Mouse (Mus musculus): ENCODE results near the gene Zswim4. TPM values are rescaled to one million over a fixed set of nuclear protein-coding genes. Genes with fewer than 3 reads are reported as not detected.
"Not testable (repeated sequence)": the region's sequence is repeated elsewhere in the genome, so short reads cannot be mapped to it uniquely, and the experiment has no call there.

Zswim4 gene
- polyA plus RNA-seq (2015; fragmentation: Nextera tagmentation; extraction: Ambion mirVana), result 13.5 and 15.1 TPM in 2 replicates

- WGBS, result 1% methylated on average over 35 of the region's 35 CpGs
- H3K27me3 ChIP-seq, result no peaks in the 10 kb centered on the region
- H3K4me2 ChIP-seq, result peak within 1 kb of the TSS; percentile 66
- H3K9me3 ChIP-seq, result no peaks in the 10 kb centered on the region
- peaks cover 17% of the 10 kb centered on the region for H3K36me3 ChIP-seq
- H3K9ac ChIP-seq, result peak within 1 kb of the TSS; percentile 96
- peak within 1 kb of the TSS; percentile 93 for H3K4me3 ChIP-seq
- ATAC-seq (ENCODE audit: insufficient number of reproducible peaks, low FRiP score, low TSS enrichment, low read depth), result peak; percentile 99
- H3K27ac ChIP-seq, result peak within 1 kb of the TSS; percentile 87
- peaks cover 33% of the 10 kb centered on the region for H3K4me1 ChIP-seq
These were observed at the start of gene Zswim4 for GRCm38 (mm10) chr8:84236998-84237473. Gene Zswim4, minus strand, starts transcription at chr8:84237055.

DNA sequence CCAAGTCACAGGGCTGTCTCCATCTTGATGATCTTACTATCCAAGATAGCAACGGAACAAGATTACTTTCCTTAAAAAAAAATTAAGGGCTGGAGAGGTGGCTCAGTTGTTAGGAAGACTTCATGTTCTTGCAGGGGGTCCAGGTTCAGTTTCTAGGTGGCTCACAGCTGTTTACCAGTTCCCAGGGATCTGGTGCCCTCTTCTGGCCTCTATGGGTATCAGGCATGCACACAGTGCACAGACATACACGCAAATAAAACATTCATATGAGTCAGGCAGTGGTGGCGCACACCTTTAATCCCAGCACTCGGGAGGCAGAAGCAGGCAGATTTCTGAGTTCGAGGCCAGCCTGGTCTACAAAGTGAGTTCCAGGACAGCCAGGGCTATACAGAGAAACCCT, 48.8 kb upstream of the Zswim4 start:
- ATAC-seq (ENCODE audit: insufficient number of reproducible peaks, low FRiP score, low TSS enrichment, low read depth); H3K4me2 ChIP-seq; H3K27me3 ChIP-seq; H3K27ac ChIP-seq; H3K36me3 ChIP-seq; H3K9me3 ChIP-seq; H3K4me3 ChIP-seq; H3K9ac ChIP-seq: not testable (repeated sequence)
- 48% methylated on average over 5 of the region's 5 CpGs for WGBS
- H3K4me1 ChIP-seq, result peaks cover 16% of the 10 kb centered on the region

GRCm38 (mm10) chr8:84284608-84285063, 47.8 kb upstream of the Zswim4 start:
- Histone ChIP-seq H3K27me3 (no peaks in the 10 kb centered on the region), H3K4me1 (peaks cover 16% of the 10 kb centered on the region), H3K36me3 (no peaks in the 10 kb centered on the region), H3K9ac (no peak overlapping the region), H3K27ac (peak overlapping the region; percentile 67), H3K4me3 (peak overlapping the region; percentile 27), H3K4me2 (peak overlapping the region; percentile 34), H3K9me3 (no peaks in the 10 kb centered on the region)
- 10% methylated on average over 9 of the region's 9 CpGs for WGBS
- ATAC-seq (ENCODE audit: insufficient number of reproducible peaks, low FRiP score, low TSS enrichment, low read depth), result peak; percentile 55

- 76% methylated on average over 10 of the region's 10 CpGs for WGBS
- Histone ChIP-seq H3K4me3 (no peak overlapping the region), H3K9me3 (no peaks in the 10 kb centered on the region), H3K4me2 (no peak overlapping the region), H3K9ac (no peak overlapping the region), H3K27ac (no peak overlapping the region), H3K27me3 (no peaks in the 10 kb centered on the region), H3K4me1 (peaks cover 16% of the 10 kb centered on the region), H3K36me3 (no peaks in the 10 kb centered on the region)
- no peak for ATAC-seq (ENCODE audit: insufficient number of reproducible peaks, low FRiP score, low TSS enrichment, low read depth)
These were observed 43.9 kb upstream of the Zswim4 start for GRCm38 (mm10) chr8:84280777-84281176.

DNA sequence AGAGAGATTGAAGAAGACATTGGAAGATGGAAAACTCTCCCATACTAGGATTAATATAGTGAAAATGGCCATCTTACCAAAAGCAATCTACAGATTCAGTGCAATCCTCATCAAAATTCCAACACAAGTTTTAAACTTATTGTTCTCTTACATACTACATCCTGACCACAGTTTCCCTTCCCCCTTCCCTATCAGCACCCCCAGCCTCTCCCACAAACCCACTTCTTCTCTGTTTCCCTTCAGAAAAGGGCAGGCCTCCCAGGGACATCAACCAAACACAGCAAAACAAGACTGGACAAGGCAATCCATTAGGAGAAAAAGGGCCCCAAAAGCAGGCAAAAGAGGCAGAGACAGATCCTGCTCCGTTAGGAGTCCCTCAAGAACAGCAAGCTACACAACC, 39.6 kb upstream of the Zswim4 start:
- no peak overlapping the region for H3K9ac ChIP-seq
- no peaks in the 10 kb centered on the region for H3K4me1 ChIP-seq
- no peaks in the 10 kb centered on the region for H3K36me3 ChIP-seq
- no peak overlapping the region for H3K4me3 ChIP-seq
- H3K4me2 ChIP-seq, result no peak overlapping the region
- 59% methylated on average over 1 of the region's 1 CpGs for whole genome bisulfite sequencing
- no peaks in the 10 kb centered on the region for H3K9me3 ChIP-seq
- ATAC-seq (ENCODE audit: insufficient number of reproducible peaks, low FRiP score, low TSS enrichment, low read depth), result no peak
- H3K27me3 ChIP-seq, result no peaks in the 10 kb centered on the region
- no peak overlapping the region for H3K27ac ChIP-seq

DNA sequence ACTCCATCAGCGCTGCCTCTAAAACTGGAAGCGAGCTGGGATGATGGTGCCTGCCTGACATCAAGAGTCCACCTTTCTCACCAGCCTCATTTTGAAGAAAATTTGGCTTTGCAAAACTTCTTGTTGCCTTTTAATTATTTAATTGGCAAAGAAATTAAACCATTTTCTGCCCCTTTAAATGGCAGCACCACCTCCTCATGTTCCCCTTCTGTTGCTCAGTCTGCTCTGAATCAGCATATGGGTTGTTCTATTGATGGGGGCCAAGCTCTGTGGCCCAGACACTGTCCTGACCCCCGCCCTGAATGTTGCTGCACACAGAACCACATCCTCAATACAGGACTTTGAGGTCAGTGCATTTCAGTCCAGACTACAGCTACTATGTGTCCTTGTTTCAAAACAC, 37.1 kb upstream of the Zswim4 start:
- Histone ChIP-seq H3K27me3 (no peaks in the 10 kb centered on the region), H3K4me2 (no peak overlapping the region), H3K4me1 (peaks cover 8% of the 10 kb centered on the region), H3K27ac (no peak overlapping the region), H3K36me3 (no peaks in the 10 kb centered on the region), H3K9me3 (no peaks in the 10 kb centered on the region), H3K4me3 (no peak overlapping the region), H3K9ac (no peak overlapping the region)
- WGBS, result 88% methylated on average over 3 of the region's 3 CpGs
- no peak for ATAC-seq (ENCODE audit: insufficient number of reproducible peaks, low FRiP score, low TSS enrichment, low read depth)

- no peaks in the 10 kb centered on the region for H3K27me3 ChIP-seq
- no peaks in the 10 kb centered on the region for H3K36me3 ChIP-seq
- H3K9me3 ChIP-seq, result no peaks in the 10 kb centered on the region
- 79% methylated on average over 4 of the region's 4 CpGs for WGBS
- H3K9ac ChIP-seq, result no peak overlapping the region
- peaks cover 8% of the 10 kb centered on the region for H3K4me1 ChIP-seq
- no peak overlapping the region for H3K27ac ChIP-seq
- H3K4me3 ChIP-seq, result no peak overlapping the region
- ATAC-seq (ENCODE audit: insufficient number of reproducible peaks, low FRiP score, low TSS enrichment, low read depth), result no peak
- no peak overlapping the region for H3K4me2 ChIP-seq
These were observed 35.4 kb upstream of the Zswim4 start for GRCm38 (mm10) chr8:84272302-84272701.

DNA sequence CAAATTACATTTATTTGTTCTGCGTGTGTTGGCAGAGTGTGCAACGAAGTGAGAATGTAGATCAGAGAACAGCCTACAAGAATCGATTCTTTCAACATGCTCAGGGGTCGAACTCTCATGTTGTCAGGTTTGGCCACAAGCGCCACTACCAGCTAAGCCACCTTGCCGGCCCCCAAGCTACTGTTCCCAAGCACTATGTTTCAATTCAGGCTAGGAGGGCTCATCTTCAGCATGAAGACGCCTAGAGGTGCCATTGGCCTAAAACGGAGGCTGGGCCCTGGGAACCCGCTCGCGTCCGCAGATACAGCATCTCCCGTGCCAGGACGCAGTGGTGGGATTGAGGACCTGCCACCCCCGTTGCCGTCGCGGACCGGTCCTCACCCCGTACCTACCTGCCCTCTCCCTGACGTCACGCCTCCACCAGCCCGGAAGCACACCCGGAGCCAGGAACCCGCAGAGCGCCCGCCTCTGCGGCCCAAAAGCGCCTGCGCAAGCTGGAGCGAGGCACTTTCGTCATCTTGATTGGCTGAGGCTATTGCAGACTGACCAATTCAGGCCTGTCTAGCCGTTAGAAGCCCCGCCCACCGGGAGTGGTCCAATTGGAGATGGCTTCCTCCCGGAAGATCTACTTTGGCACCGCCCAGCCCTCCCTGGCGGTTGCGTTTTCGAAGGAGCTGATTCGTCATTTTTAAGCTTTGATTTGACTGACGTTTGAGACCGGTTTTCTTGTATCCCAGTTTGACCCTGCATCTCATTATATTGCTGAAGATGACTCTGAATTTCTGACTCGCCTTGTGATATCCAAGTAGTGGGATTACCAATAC, 33.3 kb upstream of the Zswim4 start, which contains the start of gene Ccdc130:
Gene Ccdc130 (minus strand): TSS at position 431 of the 824 bp plus-strand sequence.
- Histone ChIP-seq H3K4me2 (peak within 1 kb of the TSS; percentile 79), H3K9me3 (no peaks in the 10 kb centered on the region), H3K36me3 (peaks cover 19% of the 10 kb centered on the region), H3K27me3 (no peaks in the 10 kb centered on the region), H3K27ac (peak within 1 kb of the TSS; percentile 71), H3K4me3 (peak within 1 kb of the TSS; percentile 84), H3K4me1 (peaks cover 8% of the 10 kb centered on the region), H3K9ac (peak within 1 kb of the TSS; percentile 67)
- WGBS, result under 1% methylated on average over 44 of the region's 44 CpGs
- peak; percentile 98 for ATAC-seq (ENCODE audit: insufficient number of reproducible peaks, low FRiP score, low TSS enrichment, low read depth)

DNA sequence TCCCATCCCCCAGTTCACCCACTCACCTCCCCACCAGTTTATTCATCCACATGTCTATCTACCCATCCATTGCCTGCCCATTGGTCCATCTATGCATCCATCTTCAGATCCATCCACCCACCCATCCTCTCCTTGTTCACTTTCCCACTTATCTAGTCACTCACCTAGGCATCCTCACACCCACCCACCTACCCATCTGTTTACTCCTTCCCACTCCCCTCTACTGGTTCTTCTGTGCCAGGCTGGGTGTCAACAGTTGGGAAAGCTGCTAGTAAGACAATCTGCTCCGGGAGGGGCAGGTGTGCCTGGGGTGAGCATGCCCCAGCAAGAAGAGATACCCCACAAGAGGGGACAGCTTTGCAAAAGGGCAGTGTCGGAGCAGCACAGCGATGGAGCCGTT, 24.2 kb upstream of the Zswim4 start:
- no peak overlapping the region for H3K4me3 ChIP-seq
- H3K9ac ChIP-seq, result no peak overlapping the region
- no peak for ATAC-seq (ENCODE audit: insufficient number of reproducible peaks, low FRiP score, low TSS enrichment, low read depth)

DNA sequence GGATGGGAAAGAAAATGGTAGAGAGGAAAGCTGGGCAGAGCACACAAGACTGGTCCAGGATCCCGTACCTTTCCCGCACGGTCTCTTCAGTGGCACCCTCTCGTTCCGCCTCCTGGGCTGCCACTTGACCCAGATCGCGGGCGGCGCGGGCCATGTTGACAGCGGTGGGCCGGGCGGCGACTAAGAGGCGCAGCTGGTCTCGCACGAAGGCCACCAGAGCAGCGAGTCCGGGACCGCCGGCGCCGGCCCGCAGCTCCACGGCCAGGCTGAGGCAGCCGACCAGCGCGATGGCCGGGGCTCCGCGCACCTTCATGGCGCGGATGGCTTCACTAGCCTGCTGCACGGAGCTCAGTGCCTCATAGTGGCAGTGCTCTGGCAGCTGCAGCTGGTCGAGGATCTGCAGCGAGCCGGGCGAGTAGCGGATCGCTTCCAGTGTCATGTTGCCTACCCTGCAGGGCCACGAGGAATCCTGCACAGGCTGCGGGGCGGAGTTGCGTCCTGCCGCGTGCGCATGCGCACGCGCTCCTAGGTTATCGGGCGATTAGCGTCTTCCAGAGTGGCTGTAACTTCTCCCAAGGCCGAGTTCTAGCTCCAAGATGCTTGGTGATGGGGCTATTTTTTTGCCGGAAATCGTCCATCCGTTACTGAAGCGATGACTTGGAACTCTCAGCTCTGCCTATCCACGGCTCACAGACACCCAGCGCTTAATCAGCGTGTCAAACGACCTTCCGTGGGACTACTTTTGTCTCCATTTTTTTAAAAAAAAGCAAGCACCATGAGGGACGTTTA, 20.2 kb upstream of the Zswim4 start, which contains the start of gene Mri1:
Gene Mri1 (minus strand): TSS at position 505 of the 789 bp plus-strand sequence.
- peak within 1 kb of the TSS; percentile 67 for H3K9ac ChIP-seq
- H3K4me2 ChIP-seq, result peak within 1 kb of the TSS; percentile 86
- under 1% methylated on average over 64 of the region's 64 CpGs for WGBS
- peak within 1 kb of the TSS; percentile 64 for H3K4me3 ChIP-seq
- peak; percentile 76; the same call in 1 of the 2 replicates for ATAC-seq (ENCODE audit: insufficient number of reproducible peaks, low FRiP score, low TSS enrichment, low read depth)
- H3K9me3 ChIP-seq, result no peaks in the 10 kb centered on the region
- no peaks in the 10 kb centered on the region for H3K27me3 ChIP-seq
- H3K4me1 ChIP-seq, result peaks cover 17% of the 10 kb centered on the region
- H3K27ac ChIP-seq, result peak within 1 kb of the TSS; percentile 85
- H3K36me3 ChIP-seq, result peaks cover 74% of the 10 kb centered on the region

More for the DNA sequence above, 24.2 kb upstream of the Zswim4 start:
- H3K27me3 ChIP-seq, result no peaks in the 10 kb centered on the region
- H3K4me2 ChIP-seq, result no peak overlapping the region
- WGBS, result 90% methylated on average over 4 of the region's 4 CpGs
- peaks cover 14% of the 10 kb centered on the region for H3K4me1 ChIP-seq
- H3K27ac ChIP-seq, result no peak overlapping the region
- no peaks in the 10 kb centered on the region for H3K9me3 ChIP-seq
- peaks cover 78% of the 10 kb centered on the region for H3K36me3 ChIP-seq

- no peaks in the 10 kb centered on the region for H3K27me3 ChIP-seq
- peak overlapping the region; percentile 67 for H3K9ac ChIP-seq
- peak overlapping the region; percentile 64 for H3K4me3 ChIP-seq
- peak overlapping the region; percentile 85 for H3K27ac ChIP-seq
- H3K36me3 ChIP-seq, result peaks cover 74% of the 10 kb centered on the region
- ATAC-seq (ENCODE audit: insufficient number of reproducible peaks, low FRiP score, low TSS enrichment, low read depth), result no peak
- peaks cover 17% of the 10 kb centered on the region for H3K4me1 ChIP-seq
- no peaks in the 10 kb centered on the region for H3K9me3 ChIP-seq
- WGBS, result 10% methylated on average over 6 of the region's 6 CpGs
- H3K4me2 ChIP-seq, result peak overlapping the region; percentile 86
These were observed 19.6 kb upstream of the Zswim4 start for GRCm38 (mm10) chr8:84256458-84256821.

All from limb, embryonic 15.5 days (tissue).